17 mouse cellular contexts compared by ENCODE assay signal in genomic region chr7:30954036-30954435, GRCm38 (mm10). TPM values are rescaled to one million over a fixed set of nuclear protein-coding genes. Genes with fewer than 3 reads are reported as not detected.
DNase-seq lines count a peak whose midpoint lies in the region; TF ChIP-seq lines count a peak whose summit lies in the region.
"Had no signal": no experiment of that assay in that cellular context is flagged by ENCODE, and none has a peak within 500 bp of the region (broad histone marks: within the 10 kb centered on the region; RNA-seq: fewer than 3 reads in every experiment).

No protein-coding gene starts in this region.

- H3K36me3 ChIP-seq in limb, embryonic 10.5 days = peaks cover 74% of the 10 kb centered on the region

- no peak overlapping the region for H3K4me3 ChIP-seq in left cerebral cortex, adult 2 months
- no peak overlapping the region for H3K4me3 ChIP-seq in limb, embryonic 10.5 days
- H3K4me3 ChIP-seq: limb, embryonic 12.5 days had no signal

- H3K27ac ChIP-seq in left cerebral cortex, adult 2 months = peak overlapping the region; percentile 24; the same call in 1 of the 2 replicates
- no peak overlapping the region for H3K27ac ChIP-seq in limb, embryonic 10.5 days
- H3K27ac ChIP-seq: limb, embryonic 12.5 days had no signal

- H3K4me1 ChIP-seq in limb, embryonic 10.5 days = peaks cover 19% of the 10 kb centered on the region

- intact Hi-C loops in left cerebral cortex, adult 2 months (cut with DNase I) = no loop called here

- TF ChIP-seq CTCF in left cerebral cortex, adult 2 months (IDR thresholded peaks at IDR 0.05) = no peak; the same call in 1 of the 2 replicates

- H3K27me3 ChIP-seq in limb, embryonic 10.5 days (ENCODE audit: low read depth, poor library complexity, severe bottlenecking) = no peaks in the 10 kb centered on the region
- H3K27me3 ChIP-seq: limb, embryonic 12.5 days had no signal

- no peaks in the 10 kb centered on the region for H3K9me3 ChIP-seq in limb, embryonic 10.5 days (replicated peaks)
- H3K9me3 ChIP-seq: limb, embryonic 12.5 days had no signal

- peak; percentile 86 to 93 for DNase-seq in adrenal gland, adult (ENCODE audit: inconsistent age in 2 of 2, low spot score in 1 of 2)
- DNase-seq in adrenal gland, postnatal 4 days (ENCODE audit: low spot score in 2 of 2) = no peak
- no peak for DNase-seq in left cerebral cortex, adult 2 months (ENCODE audit: extremely low spot score in 1 of 2, low spot score in 2 of 2)
- DNase-seq in left cerebral cortex, adult 8-10 months (ENCODE audit: low spot score in 2 of 2) = no peak
- peak; percentile 9 for DNase-seq in 3T3-L1 (ENCODE audit: low read depth, low spot score)
- peak; percentile 26 for DNase-seq in limb, embryonic 10.5 days (ENCODE audit: low spot score)
- DNase-seq in c-Kit-positive CD71-positive TER-119-positive erythroid progenitor cells, embryonic 14.5 days (ENCODE audit: low spot score) = no peak
- no peak for DNase-seq in layer of hippocampus, postnatal 25 days (ENCODE audit: extremely low spot score in 1 of 2, low spot score in 1 of 2)
- DNase-seq: gastrocnemius, postnatal 14 days; kidney, adult 2 months had no signal

- whole genome bisulfite sequencing in limb, embryonic 10.5 days = 94% methylated on average over 3 of the region's 3 CpGs

RNA-seq across cellular contexts. Expression of gene Usf2, which starts 2.6 kb away (rescaled TPM):
- total RNA-seq in adrenal gland, postnatal 4 days (2021) = 100 to 1,000 TPM; 113 to 125 TPM
- total RNA-seq in left cerebral cortex, adult 2 months (2021) = 100 to 1,000 TPM; 131 to 134 TPM
- 100 to 1,000 TPM; 114 to 125 (median 120) TPM for total RNA-seq in left cerebral cortex, adult 8-10 months (2022)
- 28.7 and 33.5 TPM in 2 replicates for polyA plus RNA-seq in limb, embryonic 10.5 days (2016; fragmentation: Nextera tagmentation; extraction: Ambion mirVana)
- 100 to 1,000 TPM; 124 to 126 TPM for total RNA-seq in layer of hippocampus, postnatal 25 days (2021)

RNA-seq across cellular contexts. Expression of gene Hamp, which starts 10.2 kb away (rescaled TPM):
- 10 to 100 TPM in 1 of 2 experiments, 1 to 10 TPM in 1; 2.3 to 36.9 TPM for total RNA-seq in adrenal gland, postnatal 4 days (2021)
- total RNA-seq in left cerebral cortex, adult 2 months (2021) = not detected
- total RNA-seq in left cerebral cortex, adult 8-10 months (2022) = 1 to 10 TPM in 1 of 4 experiments, not detected in 3; 1.1 TPM
- polyA plus RNA-seq in limb, embryonic 10.5 days (2016; fragmentation: Nextera tagmentation; extraction: Ambion mirVana) = not detected in 2 replicates
- not detected for total RNA-seq in layer of hippocampus, postnatal 25 days (2021)
- total RNA-seq: gastrocnemius, postnatal 14 days had no signal
- polyA plus RNA-seq: brain, embryonic 14.5 days; embryonic facial prominence, embryonic 14.5 days; forebrain, embryonic 14.5 days; heart, embryonic 14.5 days; hindbrain, embryonic 11.5 days; kidney, adult 2 months; limb, embryonic 12.5 days; spleen, adult 2 months had no signal

RNA-seq across cellular contexts. Expression of gene Lsr, which starts 19.2 kb away (rescaled TPM):
- total RNA-seq in adrenal gland, postnatal 4 days (2021) = 10 to 100 TPM; 15.2 to 17.6 TPM
- total RNA-seq in left cerebral cortex, adult 2 months (2021) = 10 to 100 TPM; 10.1 to 10.2 TPM
- 1 to 10 TPM; 5.2 to 6.6 (median 6.1) TPM for total RNA-seq in left cerebral cortex, adult 8-10 months (2022)
- 28.9 and 31.3 TPM in 2 replicates for polyA plus RNA-seq in limb, embryonic 10.5 days (2016; fragmentation: Nextera tagmentation; extraction: Ambion mirVana)
- total RNA-seq in layer of hippocampus, postnatal 25 days (2021) = 1 to 10 TPM; 6.3 to 8.4 TPM

RNA-seq across cellular contexts. Expression of gene Fam187b, which starts 19.6 kb away (rescaled TPM):
- total RNA-seq in adrenal gland, postnatal 4 days (2021) = under 1 TPM; 0.68 to 0.98 TPM
- under 1 TPM; 0.23 to 0.38 TPM for total RNA-seq in left cerebral cortex, adult 2 months (2021)
- total RNA-seq in left cerebral cortex, adult 8-10 months (2022) = under 1 TPM in 2 of 4 experiments, not detected in 2; 0.18 to 0.30 TPM
- polyA plus RNA-seq in limb, embryonic 10.5 days (2016; fragmentation: Nextera tagmentation; extraction: Ambion mirVana) = 1.0 and 1.3 TPM in 2 replicates
- total RNA-seq in layer of hippocampus, postnatal 25 days (2021) = under 1 TPM; 0.22 to 0.45 TPM

RNA-seq across cellular contexts. Expression of gene Hamp2, which starts 29.6 kb away (rescaled TPM):
- total RNA-seq in adrenal gland, postnatal 4 days (2021) = 10 to 100 TPM in 1 of 2 experiments, under 1 TPM in 1; 0.84 to 12.5 TPM
- total RNA-seq in left cerebral cortex, adult 2 months (2021) = not detected
- not detected for total RNA-seq in left cerebral cortex, adult 8-10 months (2022)
- not detected in 2 replicates for polyA plus RNA-seq in limb, embryonic 10.5 days (2016; fragmentation: Nextera tagmentation; extraction: Ambion mirVana)
- total RNA-seq in layer of hippocampus, postnatal 25 days (2021) = not detected
- total RNA-seq: gastrocnemius, postnatal 14 days had no signal
- polyA plus RNA-seq: brain, embryonic 14.5 days; embryonic facial prominence, embryonic 14.5 days; forebrain, embryonic 14.5 days; heart, embryonic 14.5 days; hindbrain, embryonic 11.5 days; kidney, adult 2 months; limb, embryonic 12.5 days had no signal

Comparison
In these comparisons a context has a peak if more than half of its experiments do, and no peak if none do; other contexts are left out.
1. DNase-seq: peak in adrenal gland, adult (2 of 2), 3T3-L1 (single experiment) and limb, embryonic 10.5 days (single experiment); none in adrenal gland, postnatal 4 days (0 of 2), left cerebral cortex, adult 2 months (0 of 2), left cerebral cortex, adult 8-10 months (0 of 2), c-Kit-positive CD71-positive TER-119-positive erythroid progenitor cells, embryonic 14.5 days (single experiment) and layer of hippocampus, postnatal 25 days (0 of 2).